Mouse (Mus musculus) left cerebral cortex, postnatal 10 days (tissue): ENCODE measurements around the gene Dgkd. TPM values are rescaled to one million over a fixed set of nuclear protein-coding genes. Genes with fewer than 3 reads are reported as not detected.
"Not testable (repeated sequence)": the region's sequence is repeated elsewhere in the genome, so short reads cannot be mapped to it uniquely, and the experiment has no call there.

Experiments
- DNase-seq, 2 experiments: peaks; one replicate each; pipeline ENCODE4 v3.0.0; 2021 to 2022; ENCODE audit warnings: low spot score in 2 of 2, mixed read lengths in 1 of 2; ENCODE audit errors: extremely low spot score in 1 of 2
- intact Hi-C: fragments of 180-260 bp; cut with DNase I; formaldehyde crosslinking; loops from one replicate; pipeline ENCODE4 v1.15.1; 2025
- total RNA-seq, 2 experiments: library from RNA; stranded (reverse); gene quantifications; 2 replicates each; pipeline ENCODE4 v1.2.3; 2021

The Dgkd gene
- total RNA-seq: 100 to 1,000 TPM; 140 to 160 TPM

GRCm38 (mm10) chr1:87852892-87853600 is at the start of gene Dgkd:
Dgkd (plus strand) TSS chr1:87853287.
- DNase-seq: peak in 1 of 2 experiments; percentile 86
- intact Hi-C loops: loop anchor here (5.0 kb wide), 1 partner anchor 69 kb away; no protein-coding TSS in a partner anchor

DNA sequence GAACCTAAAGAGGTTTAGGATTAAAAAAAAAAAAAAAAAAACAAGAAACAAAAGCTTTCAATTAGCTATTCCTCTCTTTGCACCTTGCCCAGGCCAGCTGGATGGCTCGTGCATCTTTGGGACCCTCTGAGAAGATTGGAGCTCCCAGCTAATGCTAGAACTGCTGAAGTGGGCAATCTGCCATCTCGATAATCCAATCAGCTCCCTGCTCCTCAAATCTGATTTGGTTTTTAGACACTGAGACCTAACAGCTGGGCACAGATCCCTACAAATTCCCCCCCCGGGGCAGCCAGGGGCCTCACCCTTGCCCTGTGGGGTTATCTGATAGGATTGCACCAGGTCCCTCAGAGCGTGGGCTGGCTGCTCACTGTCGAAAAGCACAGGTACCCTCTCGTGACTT is 49.5 kb upstream of the Dgkd start, which contains the start of gene Sag:
Sag (plus strand) TSS at position 105 of the 400 bp plus-strand sequence.
- intact Hi-C loops: no loop called here
- DNase-seq: no peak

DNA sequence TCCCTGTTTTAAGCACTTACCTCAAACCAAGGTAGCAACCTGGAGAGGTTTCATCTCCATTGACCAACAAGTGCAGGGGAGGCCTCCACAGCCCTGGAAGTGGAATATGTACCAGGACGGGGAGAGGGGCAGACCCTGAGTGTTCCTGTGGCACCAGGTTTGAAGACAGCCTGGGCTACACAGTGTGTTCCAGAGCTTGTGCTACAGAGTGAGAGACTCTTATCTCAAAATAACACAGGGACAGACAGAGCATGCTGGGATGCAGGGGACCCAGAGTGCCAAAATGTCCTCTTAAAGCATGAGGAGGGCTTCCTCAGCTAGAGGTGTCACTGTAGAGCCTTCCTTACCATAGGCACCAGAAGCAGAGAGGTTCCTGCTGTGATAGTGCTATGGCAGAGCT is 45.3 kb upstream of the Dgkd start:
- DNase-seq: no peak
- intact Hi-C loops: no loop called here

- no peak for DNase-seq
- intact Hi-C loops: loop anchor here (5.0 kb wide), 1 partner anchor 101 kb away; no protein-coding TSS in a partner anchor
These were observed 41.7 kb upstream of the Dgkd start for GRCm38 (mm10) chr1:87811391-87811790.

DNA sequence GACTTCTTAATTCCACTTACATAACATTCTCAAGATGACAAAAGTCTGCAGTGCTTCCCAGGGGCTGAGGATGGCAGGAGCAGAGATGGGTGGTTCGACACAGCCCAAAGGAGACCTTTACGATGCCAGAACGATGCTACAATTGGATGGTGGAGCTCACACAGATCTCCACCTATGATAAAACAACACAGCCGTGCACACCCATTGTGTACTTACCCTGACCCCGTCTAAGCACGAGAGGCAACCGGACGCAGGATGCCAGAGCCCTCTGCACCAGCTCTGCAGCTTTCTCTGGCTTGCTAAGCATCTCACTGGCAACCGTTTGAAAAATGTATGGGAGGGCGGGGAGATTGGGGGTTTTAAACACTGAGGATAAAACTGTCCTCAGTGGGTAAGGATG is 41.0 kb upstream of the Dgkd start:
- DNase-seq: no peak
- intact Hi-C loops: loop anchor here (5.0 kb wide), 1 partner anchor 100 kb away; no protein-coding TSS in a partner anchor

DNA sequence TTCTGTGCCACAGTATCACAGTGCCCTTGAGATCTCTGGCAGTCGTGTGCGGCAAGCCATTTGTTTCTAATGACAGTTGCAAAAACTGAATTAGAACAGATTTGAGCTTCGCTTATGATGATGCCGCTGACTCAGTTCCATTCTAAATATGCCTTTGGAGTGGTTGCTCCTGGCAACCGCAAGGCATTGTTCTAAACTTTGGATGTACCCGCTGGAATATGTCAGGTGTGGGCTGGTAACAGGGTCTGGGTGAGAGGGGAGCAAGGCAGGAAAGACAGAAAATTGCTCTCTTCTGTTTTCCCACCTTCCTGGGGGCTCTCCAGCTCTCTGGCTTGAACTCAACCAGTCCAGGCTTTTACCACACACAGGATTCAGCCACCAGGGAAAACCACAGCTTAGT is 39.9 kb upstream of the Dgkd start:
- intact Hi-C loops: loop anchor here (5.0 kb wide), 1 partner anchor 99 kb away; no protein-coding TSS in a partner anchor
- peak in 1 of 2 experiments; percentile 54 for DNase-seq

- DNase-seq: peak; percentile 54 to 57
- intact Hi-C loops: loop anchor here (5.0 kb wide), 1 partner anchor 99 kb away; no protein-coding TSS in a partner anchor
These were observed 39.4 kb upstream of the Dgkd start for GRCm38 (mm10) chr1:87813681-87814080.

GRCm38 (mm10) chr1:87824420-87824995 is 28.6 kb upstream of the Dgkd start:
- intact Hi-C loops: no loop called here
- no peak for DNase-seq

GRCm38 (mm10) chr1:87825281-87825680 is 27.8 kb upstream of the Dgkd start:
- intact Hi-C loops: no loop called here
- no peak for DNase-seq

DNA sequence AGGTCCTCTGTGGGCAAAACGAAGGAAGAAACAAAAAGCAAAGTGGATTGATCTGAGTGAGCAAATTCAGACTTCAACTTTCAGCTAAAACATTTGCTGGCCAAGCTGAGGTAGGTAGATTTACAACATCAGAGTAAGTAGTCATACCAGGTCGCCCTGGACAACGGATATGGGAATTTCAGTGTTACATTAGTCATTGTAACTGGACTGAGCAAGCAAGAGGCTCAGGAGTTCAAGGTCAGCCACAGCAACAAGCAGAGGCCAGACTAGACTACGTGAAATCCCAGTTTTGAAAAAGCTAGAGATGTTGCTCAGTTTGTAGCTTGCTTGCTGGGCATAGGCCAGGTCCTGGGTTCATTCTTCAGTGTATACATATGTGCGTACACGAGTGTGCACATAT is 27.1 kb upstream of the Dgkd start:
- intact Hi-C loops: no loop called here

DNA sequence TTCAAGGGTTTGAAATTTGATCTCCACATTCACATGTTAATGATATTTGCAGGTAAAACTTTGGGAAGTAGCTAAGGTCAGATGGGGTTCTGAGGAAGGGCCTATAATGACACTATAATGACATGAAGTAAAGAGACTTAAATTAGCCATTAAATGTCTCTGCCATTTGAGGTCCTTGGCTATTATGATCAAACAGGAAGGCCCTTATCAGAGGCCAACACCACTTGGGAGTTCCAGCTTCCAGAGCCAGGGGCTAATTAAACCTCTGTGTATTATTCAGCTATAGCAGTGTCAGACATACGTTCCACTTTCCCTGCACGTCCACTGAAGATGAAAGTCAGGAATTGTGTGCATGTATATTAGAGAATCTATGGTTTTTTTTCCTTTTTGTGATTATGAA is 26.6 kb upstream of the Dgkd start:
- no peak for DNase-seq
- intact Hi-C loops: no loop called here

More for the DNA sequence above, 27.1 kb upstream of the Dgkd start:
- DNase-seq: no peak

DNA sequence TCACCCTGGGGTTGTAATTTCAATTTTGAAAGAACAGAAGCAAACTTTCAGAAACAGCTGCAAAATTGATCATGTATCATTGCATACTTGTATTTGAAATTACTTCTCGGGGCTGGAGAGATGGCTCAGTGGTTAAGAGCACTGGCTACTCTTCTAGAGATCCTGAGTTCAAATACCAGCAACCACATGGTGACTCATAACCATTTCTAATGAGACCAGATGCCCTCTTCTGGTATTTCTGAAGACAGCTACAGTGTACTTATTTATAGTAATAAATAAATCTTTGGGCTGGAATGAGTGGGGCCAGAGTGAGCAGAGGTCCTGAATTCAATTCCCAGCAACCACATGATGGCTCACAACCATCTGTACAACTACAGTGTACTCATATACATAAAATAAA is 25.6 kb upstream of the Dgkd start:
- DNase-seq, intact Hi-C loops: not testable (repeated sequence)

DNA sequence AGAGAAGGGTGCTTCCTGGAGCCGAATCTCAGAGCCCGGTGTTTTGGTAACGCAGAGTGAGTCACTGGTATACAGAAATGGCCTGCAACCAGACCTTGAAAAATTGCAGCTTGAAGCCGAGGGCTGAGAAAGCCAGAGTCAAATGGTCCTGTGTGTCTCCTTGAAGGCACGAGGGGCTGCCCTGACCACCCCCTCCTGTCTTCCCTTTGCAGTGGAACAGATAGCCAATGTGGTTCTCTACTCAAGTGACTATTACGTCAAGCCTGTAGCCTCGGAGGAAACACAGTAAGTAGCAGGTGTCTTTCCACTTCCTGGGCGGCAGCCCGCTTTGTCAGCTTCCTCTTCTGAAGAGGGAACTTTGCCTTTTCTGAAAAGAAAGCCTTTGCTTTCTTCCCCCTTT is 24.9 kb upstream of the Dgkd start:
- intact Hi-C loops: no loop called here
- DNase-seq: no peak

DNA sequence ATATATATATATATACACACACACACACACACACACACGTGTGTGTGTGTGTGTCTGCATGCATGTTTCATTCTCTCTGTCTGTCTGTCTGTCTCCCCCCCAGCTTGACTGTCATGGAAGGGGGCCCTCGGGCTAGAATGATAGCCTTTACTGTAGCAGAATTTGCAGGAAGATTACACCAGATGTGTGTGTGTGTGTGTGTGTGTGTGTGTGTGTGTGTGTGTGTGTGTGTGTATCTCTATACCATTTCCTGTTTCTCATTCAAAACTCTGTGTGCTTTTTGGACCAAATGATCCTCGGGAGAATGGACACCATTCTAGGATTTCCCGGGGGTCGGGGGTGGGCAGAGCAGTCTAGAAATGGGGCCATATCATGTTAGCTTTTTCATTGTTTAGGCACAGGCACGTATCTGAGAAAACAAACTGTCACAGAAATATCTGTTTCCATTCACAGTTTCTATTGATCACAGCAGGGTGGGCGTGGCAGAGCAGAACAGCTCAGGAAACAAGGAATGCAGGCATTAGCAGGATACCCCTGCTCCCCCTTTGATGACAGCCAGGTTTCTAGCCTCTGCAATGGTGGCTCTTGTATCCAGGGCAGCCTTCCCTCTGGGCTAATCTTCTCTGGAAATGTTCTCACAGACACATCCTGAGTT is 24.0 kb upstream of the Dgkd start:
- no peak for DNase-seq
- intact Hi-C loops: no loop called here

GRCm38 (mm10) chr1:87829621-87830211 is 23.4 kb upstream of the Dgkd start:
- intact Hi-C loops: no loop called here
- peak in 1 of 2 experiments; percentile 40 for DNase-seq

- no peak for DNase-seq
- intact Hi-C loops: no loop called here
These were observed 16.6 kb upstream of the Dgkd start for GRCm38 (mm10) chr1:87836453-87836852.

GRCm38 (mm10) chr1:87837018-87837417 is 16.1 kb upstream of the Dgkd start:
- no peak for DNase-seq
- intact Hi-C loops: no loop called here

DNA sequence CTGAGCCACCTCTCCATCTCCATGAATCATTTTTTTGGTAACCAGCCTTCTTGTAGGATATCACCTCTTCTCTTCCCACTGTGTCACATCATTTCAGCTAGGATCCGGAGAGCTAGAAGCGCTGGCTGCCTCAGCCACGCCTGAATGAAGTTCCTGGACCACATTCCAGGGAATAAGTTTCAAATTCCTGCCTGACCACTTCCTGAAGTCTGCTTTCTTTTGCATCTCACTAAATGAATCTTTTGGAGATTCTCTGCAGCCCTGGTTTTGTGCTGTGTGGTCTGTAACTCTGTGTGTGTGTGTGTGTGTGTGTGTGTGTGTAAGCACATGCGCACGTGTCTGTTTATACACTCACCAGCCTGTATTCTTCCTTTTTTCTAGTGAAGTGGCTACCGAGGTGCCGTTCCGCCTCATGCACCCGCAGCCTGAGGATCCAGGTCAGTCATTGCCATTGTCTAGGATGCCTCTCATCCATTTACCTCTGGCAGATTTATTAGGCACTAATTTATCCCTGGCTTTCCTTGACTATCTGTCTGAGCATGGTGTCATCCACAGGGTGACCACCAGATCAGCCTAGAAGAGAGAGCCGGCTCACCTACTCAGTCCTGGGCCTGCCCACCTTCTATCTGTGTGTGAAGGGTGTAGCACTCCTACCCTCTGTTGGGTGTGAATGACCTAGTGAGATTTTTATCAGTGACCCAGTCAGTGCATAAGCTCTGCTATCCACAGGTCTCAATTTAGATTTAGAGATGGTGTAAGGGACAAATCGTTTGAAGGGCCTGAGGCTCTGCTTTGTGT is 12.5 kb upstream of the Dgkd start:
- intact Hi-C loops: no loop called here
- DNase-seq: no peak
